Mouse (Mus musculus): Measurements from ENCODE around the gene Lrrc75a. TPM values are rescaled to one million over a fixed set of nuclear protein-coding genes. Genes with fewer than 3 reads are reported as not detected.

Gene Lrrc75a
- polyA plus RNA-seq, 1 experiment from 2014 or later = 13.6 TPM

GRCm38 (mm10) chr11:62591904-62592575, 56.3 kb downstream of the Lrrc75a start:
- no peak overlapping the region for H3K27ac ChIP-seq (ENCODE audit: low read depth, low read length)
- DNase-seq (ENCODE audit: low spot score) = no peak
- no peaks in the 10 kb centered on the region for H3K4me1 ChIP-seq (ENCODE audit: control insufficient read depth, insufficient read depth, low read length)
- 83% methylated on average over 8 of the region's 8 CpGs for WGBS
- H3K9me3 ChIP-seq (ENCODE audit: control insufficient read depth, low read length) = no peaks in the 10 kb centered on the region
- H3K36me3 ChIP-seq (ENCODE audit: control insufficient read depth, insufficient read depth, low read length) = no peaks in the 10 kb centered on the region
- no peak for ATAC-seq (ENCODE audit: insufficient read depth, low FRiP score, low TSS enrichment)
- H3K4me3 ChIP-seq (ENCODE audit: low read depth, low read length) = no peak overlapping the region
- no peak overlapping the region for H3K9ac ChIP-seq (ENCODE audit: low read length)
- H3K4me2 ChIP-seq (ENCODE audit: low read depth) = no peak overlapping the region
- H3K27me3 ChIP-seq (ENCODE audit: control insufficient read depth, insufficient read depth, low read length) = no peaks in the 10 kb centered on the region

- Histone ChIP-seq H3K4me1 (ENCODE audit: control insufficient read depth, insufficient read depth, low read length) (no peaks in the 10 kb centered on the region), H3K36me3 (ENCODE audit: control insufficient read depth, insufficient read depth, low read length) (no peaks in the 10 kb centered on the region), H3K9ac (ENCODE audit: low read length) (no peak overlapping the region), H3K27me3 (ENCODE audit: control insufficient read depth, insufficient read depth, low read length) (no peaks in the 10 kb centered on the region), H3K4me2 (ENCODE audit: low read depth) (no peak overlapping the region), H3K9me3 (ENCODE audit: control insufficient read depth, low read length) (no peaks in the 10 kb centered on the region), H3K4me3 (ENCODE audit: low read depth, low read length) (no peak overlapping the region), H3K27ac (ENCODE audit: low read depth, low read length) (no peak overlapping the region)
- ATAC-seq (ENCODE audit: insufficient read depth, low FRiP score, low TSS enrichment) = no peak
- WGBS = 89% methylated on average over 2 of the region's 2 CpGs
- DNase-seq (ENCODE audit: low spot score) = no peak
Measured at GRCm38 (mm10) chr11:62591026-62591425, 57.3 kb downstream of the Lrrc75a start.

GRCm38 (mm10) chr11:62589391-62589790, 58.9 kb downstream of the Lrrc75a start:
- Histone ChIP-seq H3K27ac (ENCODE audit: low read depth, low read length) (no peak overlapping the region), H3K27me3 (ENCODE audit: control insufficient read depth, insufficient read depth, low read length) (no peaks in the 10 kb centered on the region), H3K4me2 (ENCODE audit: low read depth) (no peak overlapping the region), H3K9me3 (ENCODE audit: control insufficient read depth, low read length) (no peaks in the 10 kb centered on the region), H3K4me1 (ENCODE audit: control insufficient read depth, insufficient read depth, low read length) (no peaks in the 10 kb centered on the region), H3K36me3 (ENCODE audit: control insufficient read depth, insufficient read depth, low read length) (no peaks in the 10 kb centered on the region), H3K4me3 (ENCODE audit: low read depth, low read length) (no peak overlapping the region), H3K9ac (ENCODE audit: low read length) (no peak overlapping the region)
- 81% methylated on average over 10 of the region's 10 CpGs for WGBS
- DNase-seq (ENCODE audit: low spot score) (no peak), ATAC-seq (ENCODE audit: insufficient read depth, low FRiP score, low TSS enrichment) (no peak)

- Histone ChIP-seq H3K27ac (ENCODE audit: low read depth, low read length) (no peak overlapping the region), H3K36me3 (ENCODE audit: control insufficient read depth, insufficient read depth, low read length) (no peaks in the 10 kb centered on the region), H3K9me3 (ENCODE audit: control insufficient read depth, low read length) (no peaks in the 10 kb centered on the region), H3K9ac (ENCODE audit: low read length) (no peak overlapping the region), H3K4me1 (ENCODE audit: control insufficient read depth, insufficient read depth, low read length) (no peaks in the 10 kb centered on the region), H3K27me3 (ENCODE audit: control insufficient read depth, insufficient read depth, low read length) (no peaks in the 10 kb centered on the region), H3K4me2 (ENCODE audit: low read depth) (no peak overlapping the region), H3K4me3 (ENCODE audit: low read depth, low read length) (no peak overlapping the region)
- DNase-seq (ENCODE audit: low spot score) = no peak
- WGBS = 87% methylated on average over 5 of the region's 5 CpGs
- no peak for ATAC-seq (ENCODE audit: insufficient read depth, low FRiP score, low TSS enrichment)
Measured at GRCm38 (mm10) chr11:62587034-62587433, 61.3 kb downstream of the Lrrc75a start.

- Histone ChIP-seq H3K9ac (ENCODE audit: low read length) (no peak overlapping the region), H3K9me3 (ENCODE audit: control insufficient read depth, low read length) (no peaks in the 10 kb centered on the region), H3K27me3 (ENCODE audit: control insufficient read depth, insufficient read depth, low read length) (no peaks in the 10 kb centered on the region), H3K4me3 (ENCODE audit: low read depth, low read length) (no peak overlapping the region), H3K4me2 (ENCODE audit: low read depth) (no peak overlapping the region), H3K4me1 (ENCODE audit: control insufficient read depth, insufficient read depth, low read length) (no peaks in the 10 kb centered on the region), H3K27ac (ENCODE audit: low read depth, low read length) (no peak overlapping the region), H3K36me3 (ENCODE audit: control insufficient read depth, insufficient read depth, low read length) (no peaks in the 10 kb centered on the region)
- no peak for DNase-seq (ENCODE audit: low spot score)
- no peak for ATAC-seq (ENCODE audit: insufficient read depth, low FRiP score, low TSS enrichment)
- WGBS = 80% methylated on average over 9 of the region's 9 CpGs
Measured at GRCm38 (mm10) chr11:62584671-62585206, 63.6 kb downstream of the Lrrc75a start.

GRCm38 (mm10) chr11:62583031-62583430, 65.3 kb downstream of the Lrrc75a start:
- Histone ChIP-seq H3K4me3 (ENCODE audit: low read depth, low read length) (no peak overlapping the region), H3K27me3 (ENCODE audit: control insufficient read depth, insufficient read depth, low read length) (no peaks in the 10 kb centered on the region), H3K4me1 (ENCODE audit: control insufficient read depth, insufficient read depth, low read length) (no peaks in the 10 kb centered on the region), H3K4me2 (ENCODE audit: low read depth) (no peak overlapping the region), H3K36me3 (ENCODE audit: control insufficient read depth, insufficient read depth, low read length) (no peaks in the 10 kb centered on the region), H3K9ac (ENCODE audit: low read length) (no peak overlapping the region), H3K9me3 (ENCODE audit: control insufficient read depth, low read length) (no peaks in the 10 kb centered on the region), H3K27ac (ENCODE audit: low read depth, low read length) (no peak overlapping the region)
- 81% methylated on average over 6 of the region's 6 CpGs for WGBS
- DNase-seq (ENCODE audit: low spot score) (no peak), ATAC-seq (ENCODE audit: insufficient read depth, low FRiP score, low TSS enrichment) (no peak)

GRCm38 (mm10) chr11:62576530-62577152, 71.7 kb downstream of the Lrrc75a start:
- no peaks in the 10 kb centered on the region for H3K27me3 ChIP-seq (ENCODE audit: control insufficient read depth, insufficient read depth, low read length)

GRCm38 (mm10) chr11:62575659-62576438, 72.5 kb downstream of the Lrrc75a start:
- 5% methylated on average over 27 of the region's 27 CpGs for WGBS
- peak overlapping the region; percentile 61 for H3K9ac ChIP-seq (ENCODE audit: low read length)
- H3K27ac ChIP-seq (ENCODE audit: low read depth, low read length) = no peak overlapping the region
- no peaks in the 10 kb centered on the region for H3K27me3 ChIP-seq (ENCODE audit: control insufficient read depth, insufficient read depth, low read length)
- H3K36me3 ChIP-seq (ENCODE audit: control insufficient read depth, insufficient read depth, low read length) = no peaks in the 10 kb centered on the region
- no peaks in the 10 kb centered on the region for H3K4me1 ChIP-seq (ENCODE audit: control insufficient read depth, insufficient read depth, low read length)
- peak overlapping the region; percentile 47 for H3K4me3 ChIP-seq (ENCODE audit: low read depth, low read length)
- H3K9me3 ChIP-seq (ENCODE audit: control insufficient read depth, low read length) = no peaks in the 10 kb centered on the region
- ATAC-seq (ENCODE audit: insufficient read depth, low FRiP score, low TSS enrichment) = peak; percentile 31
- peak overlapping the region; percentile 97 for H3K4me2 ChIP-seq (ENCODE audit: low read depth)
- DNase-seq (ENCODE audit: low spot score) = peak; percentile 49

More at GRCm38 (mm10) chr11:62576530-62577152, 71.7 kb downstream of the Lrrc75a start:
- Histone ChIP-seq H3K27ac (ENCODE audit: low read depth, low read length) (no peak overlapping the region), H3K4me1 (ENCODE audit: control insufficient read depth, insufficient read depth, low read length) (no peaks in the 10 kb centered on the region), H3K9me3 (ENCODE audit: control insufficient read depth, low read length) (no peaks in the 10 kb centered on the region), H3K4me3 (ENCODE audit: low read depth, low read length) (peak overlapping the region; percentile 47), H3K9ac (ENCODE audit: low read length) (no peak overlapping the region; the same call in 1 of the 2 replicates), H3K4me2 (ENCODE audit: low read depth) (peak overlapping the region; percentile 97), H3K36me3 (ENCODE audit: control insufficient read depth, insufficient read depth, low read length) (no peaks in the 10 kb centered on the region)
- ATAC-seq (ENCODE audit: insufficient read depth, low FRiP score, low TSS enrichment) = no peak
- WGBS = 69% methylated on average over 16 of the region's 16 CpGs
- DNase-seq (ENCODE audit: low spot score) = no peak
